Mouse (Mus musculus): ENCODE measurements around the gene Thsd4.

Thsd4 gene

DNA sequence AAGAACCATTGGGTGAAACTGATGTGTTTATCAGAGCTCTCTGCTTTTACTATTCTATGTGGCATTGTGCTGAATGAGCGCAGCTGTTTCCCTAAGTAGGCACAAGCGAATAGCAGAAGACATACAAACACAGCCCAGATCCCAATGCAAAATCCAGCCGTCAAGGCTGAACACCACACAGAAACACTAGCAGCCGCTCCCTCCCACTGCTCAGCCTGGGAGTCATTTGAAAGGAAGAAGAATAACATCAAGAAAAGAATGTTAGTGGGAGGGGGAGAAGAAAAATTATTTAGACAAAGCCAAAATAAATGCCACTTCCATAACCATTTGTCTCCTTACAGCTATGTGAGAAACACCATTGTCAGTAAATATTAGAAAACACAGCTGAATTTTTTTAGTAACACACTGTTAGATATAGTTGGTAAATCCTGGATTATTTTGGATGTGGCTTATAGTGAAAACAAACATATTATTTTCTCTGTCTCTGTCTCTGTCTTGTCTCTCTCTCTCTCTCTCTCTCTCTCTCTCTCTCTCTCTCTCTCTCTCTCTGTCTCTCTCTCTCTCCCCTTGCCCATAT is 148.6 kb downstream of the Thsd4 start:
- DNase-seq: peak; percentile 14

DNA sequence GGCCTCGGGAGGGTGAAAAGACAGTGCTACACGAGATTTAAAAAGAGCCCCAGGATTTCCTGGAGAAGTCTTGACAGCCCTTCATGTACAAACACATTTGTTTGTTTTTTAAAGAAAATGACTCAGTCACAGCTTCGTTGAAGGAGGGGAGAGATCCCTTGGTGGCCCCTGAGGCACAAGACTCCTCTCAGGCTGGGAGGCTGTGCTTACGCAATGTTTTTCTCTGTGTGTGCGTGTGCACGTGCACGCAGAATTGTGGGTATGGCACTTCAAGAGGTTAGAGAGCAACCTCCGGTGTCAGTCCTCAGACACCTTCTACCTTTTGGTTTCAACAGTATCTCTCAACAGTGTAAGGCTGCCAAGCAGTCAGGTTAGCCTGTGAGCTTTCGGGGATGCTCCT is 153.3 kb downstream of the Thsd4 start:
- DNase-seq: no peak

DNA sequence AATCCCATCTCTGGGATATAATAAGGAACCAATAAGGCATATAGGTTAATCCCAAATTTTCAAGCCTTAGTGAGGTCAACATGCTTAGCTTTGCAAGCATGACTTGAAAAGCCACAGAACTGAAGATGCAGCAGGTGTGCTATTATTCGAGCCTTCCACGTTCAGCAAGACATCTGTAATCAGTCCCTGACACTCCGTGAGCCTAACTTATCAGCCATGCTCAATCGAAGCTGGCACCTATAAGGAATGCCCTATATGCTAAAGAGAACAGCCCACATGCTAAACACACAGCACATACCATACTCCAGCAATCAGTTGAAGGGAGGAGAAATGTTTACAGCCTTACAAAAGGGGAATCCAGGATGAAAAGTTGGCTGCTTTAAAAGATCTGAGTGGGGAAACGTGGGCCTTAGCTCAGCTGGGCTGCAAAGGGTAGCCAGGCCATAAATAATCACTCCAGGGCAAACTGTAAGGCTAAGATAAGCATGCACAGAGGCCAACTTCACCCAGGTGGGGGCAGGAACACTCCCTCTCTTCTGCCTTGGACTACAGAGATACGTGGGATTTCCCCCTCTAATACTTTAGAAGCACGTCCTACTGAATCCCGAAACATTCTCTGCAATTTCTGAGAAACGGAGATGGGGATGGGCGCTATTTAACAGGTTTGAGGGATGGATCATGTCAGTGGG is 154.1 kb downstream of the Thsd4 start:
- no peak for DNase-seq

DNA sequence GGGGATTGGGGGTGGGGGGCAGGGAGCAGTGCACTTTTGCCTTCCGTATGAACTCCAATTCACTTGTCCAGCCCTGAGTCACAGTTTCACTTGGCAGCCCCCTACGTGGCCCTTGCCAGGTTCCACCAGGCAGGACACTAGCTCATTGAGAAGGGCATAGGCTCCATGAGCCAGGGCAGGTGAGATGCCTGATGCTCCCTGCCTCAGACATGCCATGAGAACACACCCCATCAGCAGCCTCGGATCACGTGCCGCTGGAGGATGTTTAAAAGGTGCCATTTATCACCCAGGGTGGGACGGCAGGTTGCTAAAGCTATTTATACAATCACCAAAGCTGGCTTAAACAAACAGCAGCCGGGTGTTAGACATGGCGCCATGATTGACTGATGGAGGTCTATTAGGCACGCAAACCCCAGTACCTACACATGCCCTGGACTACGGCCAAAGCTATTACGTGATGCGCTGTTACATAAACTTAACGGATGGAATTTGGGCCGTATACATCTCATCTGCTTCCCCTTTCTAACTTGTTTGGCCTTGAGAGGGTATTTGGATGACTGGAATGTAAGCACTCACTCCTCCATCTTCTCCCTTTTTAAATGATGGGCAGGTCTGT is 157.6 kb downstream of the Thsd4 start:
- DNase-seq: no peak

DNA sequence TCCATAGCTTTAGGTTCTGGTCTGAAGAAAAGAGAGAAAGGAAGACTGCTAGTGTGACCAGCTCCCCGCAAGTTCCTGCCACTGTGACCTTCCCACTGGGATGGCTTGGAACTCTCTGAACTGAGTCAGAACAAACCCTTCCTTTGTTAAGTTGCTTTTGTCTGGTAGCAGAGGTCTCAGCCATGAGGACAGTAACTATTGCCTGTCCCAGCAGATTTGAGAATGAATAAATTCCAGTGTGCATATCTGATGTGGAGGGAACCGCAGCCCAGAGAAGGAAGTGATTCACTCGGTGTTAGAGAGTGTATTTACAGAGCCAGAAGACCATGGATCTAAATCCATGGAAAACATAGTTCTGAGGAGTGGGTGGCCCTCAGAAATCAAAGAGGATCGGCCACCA is 169.5 kb downstream of the Thsd4 start:
- DNase-seq: no peak

DNA sequence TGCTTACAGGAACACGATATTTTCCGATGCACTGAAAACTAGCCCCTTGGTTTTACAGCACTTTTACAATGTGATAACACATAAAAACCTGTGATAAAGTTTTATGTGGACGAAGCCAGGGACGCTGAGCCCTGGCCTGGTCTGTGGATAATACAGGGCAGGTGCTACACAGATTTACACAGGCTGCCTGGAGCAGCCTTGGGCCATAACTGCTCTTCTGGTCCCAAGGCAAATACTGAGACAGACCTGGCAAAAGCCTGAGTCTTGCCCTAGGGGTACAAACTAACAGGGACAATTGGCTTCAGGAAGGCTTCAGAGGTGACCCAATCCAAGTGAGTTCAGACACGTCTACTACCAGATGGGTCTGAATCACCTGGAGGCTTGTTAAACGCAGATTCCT is 170.7 kb downstream of the Thsd4 start:
- DNase-seq: no peak

DNA sequence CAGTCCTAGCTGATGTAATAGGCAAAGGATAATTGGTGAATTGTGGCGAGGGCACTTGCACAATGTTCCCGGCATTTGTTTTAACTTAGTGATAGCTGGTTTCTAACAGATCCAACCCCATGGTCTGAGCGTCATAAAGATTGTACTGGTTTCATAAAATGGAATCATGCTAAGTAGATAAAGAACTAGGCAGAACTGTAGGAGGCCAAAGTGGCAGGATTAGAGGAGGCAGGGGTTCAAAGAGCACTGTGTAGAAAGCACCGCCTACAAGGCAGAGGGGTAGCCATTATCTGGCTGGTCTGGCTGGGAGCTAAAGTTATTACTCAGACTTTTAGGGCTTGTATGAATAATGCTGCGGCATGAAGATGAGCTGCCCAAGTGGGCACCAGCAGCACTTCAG is 185.7 kb downstream of the Thsd4 start:
- DNase-seq: no peak

DNA sequence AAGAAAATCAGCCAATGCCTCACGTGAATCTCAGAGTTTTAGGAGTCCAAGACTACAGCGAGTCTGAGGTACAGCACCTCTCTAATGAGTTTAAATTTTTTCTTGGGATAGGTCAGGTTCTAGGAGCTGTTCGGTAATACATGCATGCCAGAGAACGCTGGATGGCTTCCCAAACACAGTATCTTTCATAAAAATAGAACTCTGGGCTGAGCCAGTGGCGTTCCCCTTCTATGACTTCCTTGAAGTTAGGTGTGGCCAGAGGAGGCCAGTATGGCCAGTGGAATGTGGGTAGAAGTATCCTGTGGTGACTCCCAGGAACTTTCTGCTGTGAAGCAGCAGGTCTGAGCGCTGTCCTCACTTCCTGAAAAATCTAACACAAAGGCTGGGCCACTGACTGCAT is 186.4 kb downstream of the Thsd4 start:
- no peak for DNase-seq

DNA sequence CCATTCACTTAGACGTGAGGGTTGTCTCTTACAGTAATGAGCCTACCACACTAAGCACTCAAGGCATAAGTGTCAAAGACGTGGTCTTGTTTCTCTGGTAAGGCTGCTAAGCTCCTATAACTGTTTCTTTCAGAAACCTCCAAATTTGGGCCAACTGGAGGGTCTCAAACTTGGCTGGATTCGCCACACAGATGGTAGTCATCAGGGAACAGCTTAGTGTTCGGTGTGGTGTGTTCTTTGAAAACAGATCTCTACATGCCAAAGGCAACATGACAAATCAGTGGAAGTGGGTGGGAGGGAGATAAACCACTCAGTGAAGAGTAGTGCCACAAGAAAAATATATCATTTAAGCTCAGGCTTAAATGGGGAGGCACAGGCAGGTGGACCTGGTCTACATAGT is 191.9 kb downstream of the Thsd4 start:
- DNase-seq: no peak

DNA sequence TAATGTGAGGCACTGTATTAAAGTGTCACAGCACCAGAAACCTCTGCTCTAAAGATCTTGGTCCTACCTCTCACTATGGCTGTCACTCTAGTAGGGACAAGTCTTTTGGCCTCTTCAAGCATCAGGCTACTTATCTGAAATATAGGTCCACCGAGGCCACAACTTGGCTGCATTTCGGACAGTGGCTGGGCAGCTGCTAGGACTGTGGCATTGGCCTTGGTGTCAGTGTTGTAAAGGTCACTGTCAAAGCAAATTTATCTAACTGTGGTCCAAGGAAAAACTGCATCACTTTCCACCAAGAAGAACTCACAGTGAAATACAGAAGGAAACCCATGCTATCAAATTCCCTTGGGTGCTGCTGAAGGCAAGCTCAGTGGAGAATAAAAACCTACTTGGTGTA is 197.1 kb downstream of the Thsd4 start:
- DNase-seq: no peak

DNA sequence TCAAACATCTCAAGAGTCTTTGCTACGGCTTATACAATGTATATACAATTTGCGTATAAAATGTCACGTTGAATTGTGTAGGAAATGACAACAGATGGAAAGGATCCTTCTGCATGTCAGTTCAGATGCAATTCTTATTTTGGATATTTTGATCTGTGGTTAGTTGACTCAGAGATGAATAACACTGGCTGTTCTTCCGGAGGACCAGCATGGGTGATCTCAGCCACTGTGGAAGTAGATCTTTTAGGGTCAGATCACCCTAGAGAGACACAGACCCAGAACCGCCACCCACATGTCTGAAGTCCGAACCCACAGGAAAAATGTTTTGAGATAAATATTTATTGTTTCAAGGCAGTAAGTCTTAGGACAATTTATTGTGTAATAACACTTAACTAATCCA is 198.4 kb downstream of the Thsd4 start:
- DNase-seq: no peak

DNA sequence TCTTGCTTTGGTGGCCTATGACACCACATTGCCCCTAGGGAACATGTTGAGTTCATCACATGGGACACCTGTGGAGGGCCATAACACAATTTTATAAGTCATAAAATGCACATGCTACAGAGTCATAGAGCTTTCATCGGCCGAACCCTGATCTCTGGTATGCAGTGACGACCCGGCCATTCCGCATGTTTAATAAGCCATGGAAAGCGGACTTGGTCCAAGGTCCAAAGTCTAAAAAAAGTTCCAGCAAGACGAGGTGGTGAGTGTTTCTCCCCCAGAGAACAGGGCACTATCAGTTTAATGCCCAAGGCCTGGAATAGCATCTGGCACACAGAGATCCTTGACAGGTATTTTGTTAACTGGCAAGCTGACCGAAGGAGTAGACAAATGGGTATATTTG is 204.6 kb downstream of the Thsd4 start:
- no peak for DNase-seq

DNA sequence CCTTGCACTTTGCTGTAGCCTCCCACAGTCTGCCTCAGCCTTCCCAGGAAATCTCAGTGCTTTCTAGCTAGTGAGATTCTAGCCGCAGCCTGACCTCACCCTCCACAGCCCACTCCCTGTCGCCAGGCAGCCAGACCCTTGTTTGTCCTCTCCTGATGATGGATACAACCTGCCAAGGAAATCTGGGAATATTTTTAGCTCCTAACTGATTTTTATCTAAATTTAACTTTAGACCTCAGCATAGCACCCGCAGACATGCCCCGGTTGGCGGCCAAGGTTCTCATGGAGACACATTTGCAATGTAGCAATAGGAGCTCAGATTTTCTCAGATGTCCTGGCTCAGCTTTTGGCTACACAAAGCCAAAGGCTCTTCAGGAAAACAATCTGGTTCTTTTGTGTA is 205.3 kb downstream of the Thsd4 start:
- no peak for DNase-seq

DNA sequence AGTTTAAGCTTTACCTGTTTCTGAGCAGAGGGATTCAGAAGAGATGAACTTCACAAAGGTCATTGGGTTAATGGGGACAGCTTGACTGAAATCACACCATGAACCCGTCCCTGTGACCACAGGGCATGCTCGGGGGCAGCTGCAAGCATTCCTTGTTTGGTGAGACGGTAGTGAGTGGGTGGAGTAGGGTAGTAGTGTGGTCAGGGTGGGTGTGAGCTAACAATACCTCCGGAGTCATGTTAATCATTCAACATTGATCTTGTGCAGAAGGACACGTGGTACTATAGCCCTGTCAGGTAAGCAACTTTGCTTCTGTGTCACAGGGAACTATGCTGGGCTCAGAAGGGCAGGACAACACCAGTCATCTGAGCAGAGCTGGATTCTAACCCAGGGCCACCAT is 206.3 kb downstream of the Thsd4 start:
- DNase-seq: no peak

DNA sequence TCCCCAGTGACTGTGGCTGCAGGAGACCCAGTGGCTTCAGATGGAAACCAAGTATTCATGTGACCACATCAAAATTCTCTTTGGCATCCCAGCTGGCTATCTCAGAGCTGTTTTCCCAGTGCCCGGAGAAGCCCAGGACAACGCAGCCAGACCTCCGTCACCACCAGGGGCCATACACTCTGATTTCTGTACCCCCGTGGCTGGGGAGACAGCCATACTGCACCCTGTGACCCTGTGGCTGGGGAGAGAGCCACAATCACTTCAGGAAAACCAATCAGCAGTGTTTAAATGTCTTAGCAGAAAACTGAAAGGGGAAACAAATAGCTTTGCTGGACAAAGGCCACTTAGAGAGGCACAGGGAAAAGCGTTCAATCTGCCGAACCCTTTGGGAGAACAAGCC is 208.2 kb downstream of the Thsd4 start:
- DNase-seq: no peak

DNA sequence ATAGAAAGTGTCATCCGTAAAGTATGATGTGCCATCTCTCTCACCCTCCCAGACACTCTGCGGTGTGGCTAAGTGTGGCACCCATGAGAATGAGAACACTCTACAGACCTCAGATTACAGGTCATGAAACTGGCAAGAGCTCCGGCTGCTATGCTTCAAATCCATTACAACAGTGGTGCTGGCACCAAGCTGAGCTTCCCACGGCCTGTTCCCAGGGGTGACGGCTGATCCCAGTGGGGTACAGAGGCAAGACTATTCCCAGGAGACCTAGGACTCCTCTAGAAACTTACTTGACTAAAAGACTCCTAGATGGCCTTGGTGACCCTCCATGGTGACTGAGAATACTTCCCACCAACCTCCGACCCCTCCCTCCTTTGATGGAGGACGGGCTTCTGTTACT is 209.2 kb downstream of the Thsd4 start:
- no peak for DNase-seq

DNA sequence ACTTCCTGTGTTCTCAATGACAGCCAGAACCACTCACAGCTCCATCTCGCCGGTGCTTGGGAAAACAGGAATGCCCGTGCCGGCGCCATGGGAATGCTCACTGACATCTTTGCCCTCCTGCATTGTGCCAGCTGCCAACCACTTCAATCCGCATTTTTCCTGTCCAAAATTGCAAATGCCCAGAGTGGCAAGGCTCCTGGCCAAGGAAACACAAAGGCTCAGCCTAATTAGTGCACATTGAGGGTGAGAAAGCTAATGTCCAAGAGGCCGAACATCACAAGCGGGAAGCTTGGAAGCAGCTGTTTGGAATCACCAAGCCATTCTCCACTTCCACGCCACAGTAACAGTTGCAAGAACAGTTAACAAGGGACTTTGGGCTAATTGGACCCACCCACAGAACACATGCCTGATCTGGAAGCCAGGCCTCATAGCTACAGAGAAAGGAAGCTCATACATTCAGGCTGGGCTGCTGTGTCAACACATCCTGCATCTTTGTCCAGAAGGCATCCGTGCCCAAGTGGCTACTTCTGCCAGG is 210.2 kb downstream of the Thsd4 start:
- DNase-seq: peak; percentile 42

DNA sequence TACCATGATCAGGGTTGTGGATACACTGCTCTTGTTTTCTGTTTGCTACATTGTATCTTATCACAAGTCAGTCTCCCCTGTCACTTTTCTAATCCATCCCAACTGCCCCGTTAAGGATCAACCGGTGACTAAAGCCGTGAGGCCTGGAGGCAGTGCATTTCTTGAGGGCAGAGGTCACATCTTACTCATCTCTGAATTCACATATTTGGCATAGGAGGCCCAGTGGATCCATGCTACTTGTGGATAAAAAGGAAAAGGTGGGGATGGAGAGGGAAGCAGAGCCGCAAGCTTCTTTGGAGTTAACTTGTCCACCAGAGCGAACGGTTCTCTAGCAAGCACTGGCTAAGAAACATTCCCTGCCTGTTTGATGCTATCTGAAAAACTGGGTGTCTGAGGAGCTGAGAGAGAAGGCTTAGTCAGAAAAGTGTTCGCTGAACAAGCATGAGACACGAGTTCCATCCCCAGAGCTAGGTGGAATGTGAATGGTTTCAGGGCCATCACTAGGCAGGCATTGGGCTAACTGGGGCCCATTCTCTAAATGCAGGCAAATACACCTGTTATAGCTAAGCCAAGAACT is 211.0 kb downstream of the Thsd4 start:
- no peak for DNase-seq

DNA sequence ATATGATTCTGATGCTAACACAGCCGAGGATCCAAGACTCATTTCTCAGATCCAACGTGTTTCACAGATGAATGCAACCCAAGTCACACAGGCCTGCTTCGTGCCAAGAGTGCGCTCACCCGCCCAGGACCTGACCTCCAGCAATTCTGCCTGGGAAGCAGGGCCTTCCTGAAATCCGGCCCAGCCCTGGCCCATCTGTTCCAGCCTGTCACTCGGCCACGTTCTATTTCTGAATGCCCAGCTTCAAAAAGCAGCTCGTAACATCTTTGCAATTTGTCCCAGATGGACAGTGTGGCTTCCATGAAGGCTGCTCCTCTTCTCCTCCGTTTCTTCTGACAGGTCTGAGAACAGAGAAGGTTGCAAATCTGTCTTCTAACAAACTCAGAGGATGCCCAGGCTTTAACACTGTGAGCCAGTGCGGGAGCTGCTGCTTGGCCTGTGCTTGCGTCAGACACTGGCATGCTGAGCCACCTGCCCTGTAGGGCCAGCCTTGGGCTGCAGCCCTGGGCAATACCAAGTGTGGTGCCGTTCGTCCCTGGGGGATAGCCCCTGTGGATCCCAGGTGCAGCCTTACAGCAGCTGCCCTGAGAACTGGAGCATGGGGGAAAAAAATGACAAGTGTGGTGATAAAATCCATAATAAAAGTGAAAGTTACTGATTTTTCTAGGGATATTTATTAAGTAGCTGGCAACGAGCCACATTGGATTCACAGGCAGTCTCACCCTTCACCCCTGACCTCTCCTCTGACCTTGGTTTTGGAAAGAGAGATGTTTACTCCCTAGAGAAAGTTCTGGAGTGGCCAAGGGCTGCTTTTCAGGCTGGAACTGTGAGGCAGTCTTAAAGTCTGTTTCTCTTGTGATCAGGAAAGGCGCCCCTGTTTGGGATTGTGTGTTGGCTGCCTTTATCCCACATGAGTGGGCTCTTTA is 211.8 kb downstream of the Thsd4 start:
- DNase-seq: peak; percentile 21

DNA sequence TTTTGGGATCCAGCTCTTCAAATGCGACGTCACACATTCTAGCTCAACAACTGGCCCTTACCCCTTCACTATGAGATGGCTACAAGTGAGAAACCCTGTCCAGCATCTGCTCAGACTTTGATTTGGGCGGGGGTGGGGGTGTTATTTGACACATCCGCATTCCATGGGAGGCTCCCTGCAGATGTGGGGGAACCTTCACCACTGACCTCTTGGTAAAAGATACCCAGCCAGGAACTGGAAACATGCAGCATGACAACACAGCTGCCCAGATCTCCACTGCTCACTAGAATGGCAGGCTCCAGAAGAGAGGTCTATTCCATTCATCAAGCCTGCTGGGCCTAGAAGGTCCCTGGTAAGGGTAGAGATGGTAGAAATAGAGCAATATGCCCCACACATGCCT is 213.7 kb downstream of the Thsd4 start:
- DNase-seq: no peak

DNA sequence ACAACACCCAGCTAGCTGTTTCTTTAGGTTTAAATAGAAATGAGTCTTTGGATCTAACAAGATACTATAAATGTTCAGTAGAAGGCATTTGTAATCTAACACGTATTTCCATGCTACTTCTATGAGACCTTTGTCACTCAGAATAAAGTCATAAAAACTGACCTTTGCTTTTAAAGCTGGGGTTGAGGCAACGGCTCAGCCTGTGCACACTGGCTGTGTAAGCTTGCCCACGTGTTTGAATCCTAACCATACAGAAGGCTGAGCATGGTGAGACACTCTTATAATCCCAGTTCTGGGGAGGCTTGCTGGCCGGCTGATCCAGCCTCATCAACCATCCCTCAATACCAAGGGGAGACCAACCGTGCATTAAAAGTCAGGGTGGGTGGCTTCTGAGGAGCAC is 214.4 kb downstream of the Thsd4 start:
- DNase-seq: no peak

DNA sequence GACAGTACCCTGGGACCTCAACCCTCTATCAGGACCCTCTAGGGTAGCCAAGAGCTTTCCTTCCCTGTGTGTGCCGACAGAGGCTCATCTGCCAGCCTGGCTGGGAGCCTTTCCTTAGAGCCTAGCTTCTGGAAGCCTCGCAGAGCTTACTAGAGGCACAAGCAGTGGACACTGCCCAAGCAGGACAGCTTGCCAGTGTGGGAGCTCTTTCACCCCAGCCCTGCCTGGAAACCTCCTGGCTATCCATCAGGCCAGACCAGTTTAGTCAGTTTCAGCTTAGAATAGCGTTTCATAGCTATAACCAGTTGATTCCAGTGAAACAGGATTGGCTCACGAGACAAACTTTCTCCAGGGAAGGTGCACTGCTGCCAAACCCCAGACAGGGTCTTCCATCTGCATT is 215.6 kb downstream of the Thsd4 start:
- no peak for DNase-seq

DNA sequence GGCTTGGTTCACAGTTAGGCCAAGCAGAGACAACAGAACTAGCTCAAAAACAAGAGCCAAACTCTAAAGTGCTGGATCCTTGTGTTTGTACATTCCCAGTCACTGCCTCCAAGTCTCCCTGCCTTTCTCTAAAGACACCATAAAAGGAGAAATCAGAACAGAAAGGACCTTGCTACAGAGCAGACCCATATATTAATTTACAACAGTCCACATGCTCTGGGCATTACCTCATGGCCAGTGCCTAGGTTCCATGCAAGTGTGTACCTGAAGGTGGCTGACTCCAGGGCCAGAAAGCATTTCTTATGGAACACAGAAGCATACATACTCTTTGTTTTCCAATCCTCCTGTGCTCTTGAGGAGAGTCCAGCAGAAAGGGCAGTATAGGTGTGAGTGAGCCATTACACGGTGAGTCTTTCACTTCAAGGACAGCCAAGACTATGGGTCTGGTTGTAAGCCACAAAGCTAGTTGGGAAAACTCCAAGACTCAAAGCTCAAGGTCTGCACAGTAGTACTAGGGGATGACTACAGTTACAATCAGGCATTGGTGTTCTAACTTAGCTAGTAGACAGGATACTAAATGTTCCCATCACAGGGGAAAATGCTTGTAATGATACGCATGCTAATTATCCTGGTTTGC is 216.5 kb downstream of the Thsd4 start:
- DNase-seq: no peak

All from right cerebral cortex, postnatal 25 days (tissue).